Mouse (Mus musculus) kidney, embryonic 16.5 days (tissue): ENCODE measurements at regions not wholly inside any gene's neighbourhood (a gene's known extent, or its start where the extent isn't known, plus 50 kb on each side); places are given as distances from the start of the nearest gene placed in this dataset.

ENCODE experiments used
- ATAC-seq: fragments of 200-750 bp; cut with Nextera tagmentation; 2 replicates; pipeline ENCODE4 v1.8.0; 2017; ENCODE audit warnings: moderate TSS enrichment; ENCODE audit not compliant: low FRiP score, low TSS enrichment
- H3K27ac ChIP-seq: fragments of 300-500 bp; sonication (generic); 2 replicates; pipeline ENCODE4 v1.5.1; 2014; ENCODE audit warnings: low read length
- H3K27me3 ChIP-seq: fragments of 300-500 bp; sonication (generic); 2 replicates; pipeline ENCODE4 v1.6.1; 2014; ENCODE audit warnings: low read length, control low read depth, mixed read lengths; ENCODE audit not compliant: insufficient read depth
- H3K36me3 ChIP-seq: fragments of 300-500 bp; sonication (generic); 2 replicates; pipeline ENCODE4 v1.6.1; 2014; ENCODE audit warnings: low read length, control low read depth, mixed read lengths; ENCODE audit not compliant: insufficient read depth
- H3K4me1 ChIP-seq: fragments of 300-500 bp; sonication (generic); 2 replicates; pipeline ENCODE4 v1.6.1; 2014; ENCODE audit warnings: low read length, control low read depth, mixed read lengths; ENCODE audit not compliant: insufficient read depth
- H3K4me2 ChIP-seq: fragments of 300-500 bp; sonication (generic); replicated peaks from 2 replicates; pipeline ENCODE4 v1.6.1; 2014; ENCODE audit warnings: low read depth, low read length
- H3K4me3 ChIP-seq: fragments of 300-500 bp; sonication (generic); 2 replicates; pipeline ENCODE4 v1.5.1; 2014; ENCODE audit warnings: mild to moderate bottlenecking, low read length
- H3K9ac ChIP-seq: fragments of 300-500 bp; sonication (generic); replicated peaks from 2 replicates; pipeline ENCODE4 v1.6.1; 2014; ENCODE audit warnings: low read length
- H3K9me3 ChIP-seq: fragments of 300-500 bp; sonication (generic); 2 replicates; pipeline ENCODE4 v1.6.1; 2016; ENCODE audit warnings: low read length, control low read depth
- WGBS: fragments of 180-500 bp; shearing (Covaris S2); extraction: QIAGEN DNeasy Blood & Tissue Kit; methylation state at CpG from one replicate; pipeline ENCODE4 v1.1.7; 2014; 5-methylcytosine and 5-hydroxymethylcytosine counted together

- no peaks in the 10 kb centered on the region for H3K27me3 ChIP-seq
- H3K9ac ChIP-seq, result no peak overlapping the region
- 72% methylated on average over 5 of the region's 5 CpGs for WGBS
- no peak overlapping the region for H3K27ac ChIP-seq
- no peaks in the 10 kb centered on the region for H3K4me1 ChIP-seq
- no peak overlapping the region for H3K4me3 ChIP-seq
- H3K4me2 ChIP-seq, result no peak overlapping the region
- no peaks in the 10 kb centered on the region for H3K9me3 ChIP-seq
- H3K36me3 ChIP-seq, result no peaks in the 10 kb centered on the region
- no peak for ATAC-seq
These were observed 58.6 kb upstream of the Grip1 start for GRCm38 (mm10) chr10:119395048-119395447.

GRCm38 (mm10) chr10:119387924-119388323 is 65.7 kb upstream of the Grip1 start:
- no peak for ATAC-seq
- Histone ChIP-seq H3K4me2 (no peak overlapping the region), H3K9ac (no peak overlapping the region), H3K4me3 (no peak overlapping the region), H3K27me3 (no peaks in the 10 kb centered on the region), H3K36me3 (no peaks in the 10 kb centered on the region), H3K27ac (no peak overlapping the region), H3K4me1 (no peaks in the 10 kb centered on the region), H3K9me3 (no peaks in the 10 kb centered on the region)
- WGBS, result 94% methylated on average over 3 of the region's 3 CpGs

GRCm38 (mm10) chr10:119382257-119382656 is 71.4 kb upstream of the Grip1 start:
- no peak for ATAC-seq
- Histone ChIP-seq H3K9me3 (no peaks in the 10 kb centered on the region), H3K9ac (no peak overlapping the region), H3K27me3 (no peaks in the 10 kb centered on the region), H3K4me2 (no peak overlapping the region), H3K27ac (no peak overlapping the region), H3K4me1 (no peaks in the 10 kb centered on the region), H3K36me3 (no peaks in the 10 kb centered on the region), H3K4me3 (no peak overlapping the region)
- 91% methylated on average over 11 of the region's 11 CpGs for WGBS

GRCm38 (mm10) chr10:119368566-119368965 is 85.1 kb upstream of the Grip1 start:
- 63% methylated on average over 5 of the region's 5 CpGs for WGBS
- H3K4me1 ChIP-seq, result no peaks in the 10 kb centered on the region
- no peak for ATAC-seq

GRCm38 (mm10) chr10:119363616-119364015 is 90.0 kb upstream of the Grip1 start:
- Histone ChIP-seq H3K4me3 (no peak overlapping the region), H3K4me2 (no peak overlapping the region), H3K9me3 (no peaks in the 10 kb centered on the region), H3K4me1 (no peaks in the 10 kb centered on the region), H3K36me3 (no peaks in the 10 kb centered on the region), H3K9ac (no peak overlapping the region), H3K27ac (no peak overlapping the region), H3K27me3 (no peaks in the 10 kb centered on the region)
- no peak for ATAC-seq
- WGBS, result 44% methylated on average over 3 of the region's 3 CpGs

More at GRCm38 (mm10) chr10:119368566-119368965, 85.1 kb upstream of the Grip1 start:
- no peak overlapping the region for H3K4me3 ChIP-seq
- no peaks in the 10 kb centered on the region for H3K36me3 ChIP-seq
- no peak overlapping the region for H3K27ac ChIP-seq
- no peaks in the 10 kb centered on the region for H3K27me3 ChIP-seq
- no peak overlapping the region for H3K9ac ChIP-seq
- H3K9me3 ChIP-seq, result no peaks in the 10 kb centered on the region
- no peak overlapping the region for H3K4me2 ChIP-seq

GRCm38 (mm10) chr10:119358730-119359292 is 94.8 kb upstream of the Grip1 start:
- H3K27me3 ChIP-seq, result no peaks in the 10 kb centered on the region
- H3K9ac ChIP-seq, result no peak overlapping the region
- H3K4me1 ChIP-seq, result no peaks in the 10 kb centered on the region
- ATAC-seq, result no peak
- no peak overlapping the region for H3K4me2 ChIP-seq
- H3K4me3 ChIP-seq, result no peak overlapping the region
- no peak overlapping the region for H3K27ac ChIP-seq
- H3K9me3 ChIP-seq, result no peaks in the 10 kb centered on the region
- WGBS, result 77% methylated on average over 7 of the region's 7 CpGs
- H3K36me3 ChIP-seq, result no peaks in the 10 kb centered on the region

- H3K4me3 ChIP-seq, result no peak overlapping the region
- ATAC-seq, result no peak
- 77% methylated on average over 13 of the region's 13 CpGs for WGBS
These were observed 102.7 kb upstream of the Cand1 start for GRCm38 (mm10) chr10:119342317-119343114.

GRCm38 (mm10) chr10:119340323-119340722 is 100.5 kb upstream of the Cand1 start:
- no peaks in the 10 kb centered on the region for H3K27me3 ChIP-seq
- H3K9me3 ChIP-seq, result no peaks in the 10 kb centered on the region
- no peak overlapping the region for H3K4me2 ChIP-seq
- no peaks in the 10 kb centered on the region for H3K36me3 ChIP-seq
- no peaks in the 10 kb centered on the region for H3K4me1 ChIP-seq
- no peak for ATAC-seq
- H3K4me3 ChIP-seq, result no peak overlapping the region
- H3K27ac ChIP-seq, result no peak overlapping the region
- 68% methylated on average over 8 of the region's 8 CpGs for WGBS
- no peak overlapping the region for H3K9ac ChIP-seq

More at GRCm38 (mm10) chr10:119342317-119343114, 102.7 kb upstream of the Cand1 start:
- H3K9ac ChIP-seq, result no peak overlapping the region
- no peaks in the 10 kb centered on the region for H3K4me1 ChIP-seq
- no peak overlapping the region for H3K4me2 ChIP-seq
- H3K27me3 ChIP-seq, result no peaks in the 10 kb centered on the region
- H3K36me3 ChIP-seq, result no peaks in the 10 kb centered on the region
- H3K9me3 ChIP-seq, result 0 out of 2 replicates have a peak, but pooled peaks cover 2% of the 10 kb centered on the region
- no peak overlapping the region for H3K27ac ChIP-seq

GRCm38 (mm10) chr10:119326912-119327311 is 87.1 kb upstream of the Cand1 start:
- no peaks in the 10 kb centered on the region for H3K36me3 ChIP-seq
- no peak overlapping the region for H3K27ac ChIP-seq
- no peaks in the 10 kb centered on the region for H3K4me1 ChIP-seq
- H3K9ac ChIP-seq, result no peak overlapping the region
- no peak for ATAC-seq
- H3K9me3 ChIP-seq, result no peaks in the 10 kb centered on the region
- H3K27me3 ChIP-seq, result no peaks in the 10 kb centered on the region
- WGBS, result 34% methylated on average over 6 of the region's 6 CpGs
- H3K4me3 ChIP-seq, result no peak overlapping the region
- no peak overlapping the region for H3K4me2 ChIP-seq

- Histone ChIP-seq H3K4me2 (no peak overlapping the region), H3K9me3 (no peaks in the 10 kb centered on the region)
These were observed 80.1 kb upstream of the Cand1 start for GRCm38 (mm10) chr10:119319953-119320352.

More at GRCm38 (mm10) chr10:119319953-119320352, 80.1 kb upstream of the Cand1 start:
- H3K27ac ChIP-seq, result no peak overlapping the region
- H3K27me3 ChIP-seq, result no peaks in the 10 kb centered on the region
- H3K9ac ChIP-seq, result no peak overlapping the region
- H3K4me3 ChIP-seq, result no peak overlapping the region
- WGBS, result 90% methylated on average over 8 of the region's 8 CpGs
- no peaks in the 10 kb centered on the region for H3K4me1 ChIP-seq
- H3K36me3 ChIP-seq, result no peaks in the 10 kb centered on the region
- no peak for ATAC-seq
